Mouse (Mus musculus): ENCODE results near the gene Zmynd8. TPM values are rescaled to one million over a fixed set of nuclear protein-coding genes. Genes with fewer than 3 reads are reported as not detected.

Gene Zmynd8
- total RNA-seq (2014; rRNA removed; ENCODE audit: low replicate concordance): 19.2 and 48.1 TPM in 2 replicates
- polyA plus RNA-seq (2015; fragmentation: Nextera tagmentation; extraction: Ambion mirVana): 35.3 and 35.4 TPM in 2 replicates

- H3K9ac ChIP-seq (replicated peaks; ENCODE audit: low read depth, low read length): no peak within 1 kb of the TSS
- H3K4me1 ChIP-seq (ENCODE audit: control insufficient read depth, insufficient read depth): no peaks in the 10 kb centered on the region
- TF ChIP-seq CTCF (IDR thresholded peaks at IDR 0.05; ENCODE audit: low read depth) (no peak), EP300 (IDR thresholded peaks at IDR 0.05; ENCODE audit: low read depth) (no peak)
- no peaks in the 10 kb centered on the region for H3K27me3 ChIP-seq (ENCODE audit: control insufficient read depth, insufficient read depth, low read length)
- 70% methylated on average over 23 of the region's 23 CpGs for WGBS
- ATAC-seq (ENCODE audit: insufficient read depth, low read depth) (no peak), DNase-seq (ENCODE audit: low spot score) (no peak)
- no peak within 1 kb of the TSS for H3K27ac ChIP-seq (ENCODE audit: low read depth)
- H3K4me2 ChIP-seq (ENCODE audit: low read depth, low read length): no peak within 1 kb of the TSS
- H3K4me3 ChIP-seq (ENCODE audit: low read depth, low read length): no peak within 1 kb of the TSS
- H3K9me3 ChIP-seq (replicated peaks; ENCODE audit: control insufficient read depth, low read length): no peaks in the 10 kb centered on the region
- H3K36me3 ChIP-seq (replicated peaks; ENCODE audit: control insufficient read depth, insufficient read depth, low read length): no peaks in the 10 kb centered on the region
These were observed at the start of gene Zmynd8 for GRCm38 (mm10) chr2:165898202-165899194. TSS of gene Zmynd8 (minus strand) at chr2:165899016.

GRCm38 (mm10) chr2:165948007-165948406, 49.2 kb upstream of the Zmynd8 start:
- no peaks in the 10 kb centered on the region for H3K9me3 ChIP-seq (replicated peaks; ENCODE audit: control insufficient read depth, low read length)
- H3K4me2 ChIP-seq (ENCODE audit: low read depth, low read length): no peak overlapping the region
- H3K27me3 ChIP-seq (ENCODE audit: control insufficient read depth, insufficient read depth, low read length): no peaks in the 10 kb centered on the region
- no peak overlapping the region for H3K4me3 ChIP-seq (ENCODE audit: low read depth, low read length)
- no peak for DNase-seq (ENCODE audit: low spot score)
- ATAC-seq (ENCODE audit: insufficient read depth, low read depth): no peak
- 36% methylated on average over 1 of the region's 1 CpGs for WGBS
- H3K27ac ChIP-seq (ENCODE audit: low read depth): no peak overlapping the region
- H3K4me1 ChIP-seq (ENCODE audit: control insufficient read depth, insufficient read depth): peaks cover 5% of the 10 kb centered on the region
- H3K36me3 ChIP-seq (replicated peaks; ENCODE audit: control insufficient read depth, insufficient read depth, low read length): no peaks in the 10 kb centered on the region
- H3K9ac ChIP-seq (replicated peaks; ENCODE audit: low read depth, low read length): no peak overlapping the region
- no peak for TF ChIP-seq EP300 (IDR thresholded peaks at IDR 0.05; ENCODE audit: low read depth)
- no peak for TF ChIP-seq CTCF (IDR thresholded peaks at IDR 0.05; ENCODE audit: low read depth)

- 76% methylated on average over 1 of the region's 1 CpGs for WGBS
- DNase-seq (ENCODE audit: low spot score) (no peak), ATAC-seq (ENCODE audit: insufficient read depth, low read depth) (no peak)
- no peaks in the 10 kb centered on the region for H3K36me3 ChIP-seq (replicated peaks; ENCODE audit: control insufficient read depth, insufficient read depth, low read length)
- H3K27ac ChIP-seq (ENCODE audit: low read depth): no peak overlapping the region
- H3K27me3 ChIP-seq (ENCODE audit: control insufficient read depth, insufficient read depth, low read length): no peaks in the 10 kb centered on the region
- TF ChIP-seq CTCF (IDR thresholded peaks at IDR 0.05; ENCODE audit: low read depth) (no peak), EP300 (IDR thresholded peaks at IDR 0.05; ENCODE audit: low read depth) (no peak)
- no peak overlapping the region for H3K4me3 ChIP-seq (ENCODE audit: low read depth, low read length)
- no peak overlapping the region for H3K9ac ChIP-seq (replicated peaks; ENCODE audit: low read depth, low read length)
- H3K9me3 ChIP-seq (replicated peaks; ENCODE audit: control insufficient read depth, low read length): no peaks in the 10 kb centered on the region
- no peaks in the 10 kb centered on the region for H3K4me1 ChIP-seq (ENCODE audit: control insufficient read depth, insufficient read depth)
- H3K4me2 ChIP-seq (ENCODE audit: low read depth, low read length): no peak overlapping the region
These were observed 47.3 kb upstream of the Zmynd8 start for GRCm38 (mm10) chr2:165946046-165946564.

- H3K27ac ChIP-seq (ENCODE audit: low read depth): no peak overlapping the region
These were observed 45.9 kb upstream of the Zmynd8 start for GRCm38 (mm10) chr2:165944576-165945351.

GRCm38 (mm10) chr2:165943113-165943512, 44.3 kb upstream of the Zmynd8 start:
- no peak overlapping the region for H3K4me2 ChIP-seq (ENCODE audit: low read depth, low read length)
- H3K4me3 ChIP-seq (ENCODE audit: low read depth, low read length): no peak overlapping the region
- DNase-seq (ENCODE audit: low spot score): no peak
- H3K9me3 ChIP-seq (replicated peaks; ENCODE audit: control insufficient read depth, low read length): no peaks in the 10 kb centered on the region
- ATAC-seq (ENCODE audit: insufficient read depth, low read depth): no peak
- H3K27ac ChIP-seq (ENCODE audit: low read depth): no peak overlapping the region
- 92% methylated on average over 2 of the region's 2 CpGs for WGBS
- H3K4me1 ChIP-seq (ENCODE audit: control insufficient read depth, insufficient read depth): no peaks in the 10 kb centered on the region
- TF ChIP-seq CTCF (IDR thresholded peaks at IDR 0.05; ENCODE audit: low read depth): no peak
- TF ChIP-seq EP300 (IDR thresholded peaks at IDR 0.05; ENCODE audit: low read depth): no peak
- no peaks in the 10 kb centered on the region for H3K36me3 ChIP-seq (replicated peaks; ENCODE audit: control insufficient read depth, insufficient read depth, low read length)
- H3K27me3 ChIP-seq (ENCODE audit: control insufficient read depth, insufficient read depth, low read length): no peaks in the 10 kb centered on the region
- H3K9ac ChIP-seq (replicated peaks; ENCODE audit: low read depth, low read length): no peak overlapping the region

More at GRCm38 (mm10) chr2:165944576-165945351, 45.9 kb upstream of the Zmynd8 start:
- WGBS: 71% methylated on average over 11 of the region's 11 CpGs
- H3K4me1 ChIP-seq (ENCODE audit: control insufficient read depth, insufficient read depth): no peaks in the 10 kb centered on the region
- TF ChIP-seq CTCF (IDR thresholded peaks at IDR 0.05; ENCODE audit: low read depth): no peak
- TF ChIP-seq EP300 (IDR thresholded peaks at IDR 0.05; ENCODE audit: low read depth): no peak
- no peak overlapping the region for H3K4me2 ChIP-seq (ENCODE audit: low read depth, low read length)
- no peak overlapping the region for H3K4me3 ChIP-seq (ENCODE audit: low read depth, low read length)
- H3K27me3 ChIP-seq (ENCODE audit: control insufficient read depth, insufficient read depth, low read length): no peaks in the 10 kb centered on the region
- H3K9ac ChIP-seq (replicated peaks; ENCODE audit: low read depth, low read length): no peak overlapping the region
- H3K9me3 ChIP-seq (replicated peaks; ENCODE audit: control insufficient read depth, low read length): no peaks in the 10 kb centered on the region
- peak; percentile 41; the same call in 1 of the 2 replicates for ATAC-seq (ENCODE audit: insufficient read depth, low read depth)
- DNase-seq (ENCODE audit: low spot score): peak; percentile 16
- no peaks in the 10 kb centered on the region for H3K36me3 ChIP-seq (replicated peaks; ENCODE audit: control insufficient read depth, insufficient read depth, low read length)

Measured in heart, postnatal 0 days (tissue).